Mouse (Mus musculus): ENCODE data around the gene Socs1.
"Not testable (repeated sequence)": the region's sequence is repeated elsewhere in the genome, so short reads cannot be mapped to it uniquely, and the experiment has no call there.

Socs1 gene

DNA sequence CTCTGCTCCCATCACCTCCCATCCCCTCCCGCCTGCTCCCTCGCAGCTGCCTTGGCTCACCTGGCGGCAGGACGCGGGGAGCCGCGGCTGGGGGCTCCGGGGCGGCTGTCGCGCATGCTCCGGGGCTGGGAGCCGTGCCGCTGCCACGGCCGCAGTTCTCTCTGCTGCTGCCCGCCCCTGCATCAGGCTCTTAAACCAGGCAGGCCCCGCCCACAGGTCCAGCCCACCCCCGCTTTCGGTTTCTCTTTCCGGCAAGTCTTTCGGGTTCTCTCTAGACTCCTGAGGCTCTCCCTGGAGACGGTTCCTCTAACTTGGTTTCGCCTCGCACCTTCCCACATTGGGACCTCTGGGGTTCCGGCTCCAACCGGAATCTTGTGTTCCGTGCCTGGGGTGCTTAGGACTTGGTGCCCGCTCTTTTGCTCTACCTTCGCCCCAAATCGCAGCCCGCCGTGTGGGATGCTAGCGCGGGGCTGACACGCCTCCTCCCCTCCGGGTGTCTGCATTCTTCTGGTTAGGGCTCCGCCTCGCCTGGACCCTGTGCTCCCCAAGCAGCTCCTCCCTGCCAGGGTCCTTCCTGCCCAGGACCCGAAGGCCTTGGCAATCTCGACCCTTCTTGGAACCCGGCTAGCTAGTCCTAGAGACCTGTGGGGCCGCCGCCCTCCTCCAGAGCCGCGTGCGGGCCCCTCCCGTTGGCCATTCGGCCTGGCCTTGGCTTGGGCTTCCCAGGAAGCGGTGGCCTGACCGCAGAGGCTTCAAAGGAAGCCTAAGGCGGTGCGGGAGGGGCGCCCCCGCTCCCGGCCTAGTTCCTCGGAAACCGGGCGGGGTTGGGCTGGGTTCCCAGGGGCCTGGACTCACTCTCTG lies at the start of gene Socs1:
Gene Socs1 (minus strand): TSS at position 166 of the 861 bp plus-strand sequence.
- in situ Hi-C loops (cut with MboI) = no loop called here

- in situ Hi-C loops (cut with MboI) = no loop called here
Observed at GRCm38 (mm10) chr16:10834542-10834910, 49.2 kb upstream of the Socs1 start.

DNA sequence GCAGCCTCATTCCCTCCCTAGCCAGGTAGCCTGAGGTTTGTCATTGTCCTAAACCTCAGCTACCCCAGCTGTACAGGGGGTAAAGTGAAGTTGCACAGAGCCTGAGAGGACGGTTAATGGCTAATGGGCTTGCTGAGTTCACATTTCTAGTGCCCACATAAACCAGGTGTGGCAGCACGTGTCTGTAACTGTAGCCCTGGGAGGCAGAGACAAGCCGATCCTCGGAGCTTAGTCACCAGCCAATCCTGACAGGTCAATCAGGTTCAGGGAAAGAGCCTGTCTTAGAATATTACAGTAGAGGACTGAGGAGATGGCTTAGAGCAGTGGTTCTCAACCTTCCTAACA lies 43.1 kb upstream of the Socs1 start:
- in situ Hi-C loops (cut with MboI) = no loop called here

DNA sequence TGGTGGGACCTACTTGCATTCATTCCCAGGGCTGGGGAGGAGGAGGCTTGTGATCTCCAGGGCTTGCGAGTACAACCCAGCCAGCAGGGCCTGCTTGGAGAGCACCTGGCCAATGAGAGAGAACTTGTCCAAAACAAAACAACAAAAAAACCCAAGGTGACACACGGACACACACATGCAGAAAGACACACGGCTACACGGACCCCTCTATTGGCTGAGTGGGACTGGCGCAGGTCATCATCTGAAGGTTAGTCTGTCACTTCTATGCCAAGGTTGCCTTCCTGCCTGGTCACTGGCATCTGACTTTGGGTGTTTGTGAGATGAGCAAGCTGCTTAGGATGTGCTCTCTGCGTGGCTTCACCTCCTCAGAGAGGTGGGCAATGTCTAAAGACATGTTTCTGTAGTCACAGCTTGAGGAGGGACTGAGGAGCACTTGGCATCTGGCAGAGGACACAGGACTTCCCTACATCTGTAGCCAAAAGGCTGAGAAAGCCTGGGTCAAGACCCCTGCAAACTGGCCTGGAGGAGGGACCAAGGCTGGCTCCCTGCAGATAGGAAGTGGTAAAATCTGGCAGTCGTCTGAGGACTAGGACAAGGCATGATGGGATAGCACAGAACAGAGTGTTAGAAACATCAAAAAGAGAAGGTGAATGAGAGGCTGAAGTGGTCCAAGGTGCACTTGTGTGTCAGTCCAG lies 42.6 kb upstream of the Socs1 start:
- in situ Hi-C loops (cut with MboI) = no loop called here

DNA sequence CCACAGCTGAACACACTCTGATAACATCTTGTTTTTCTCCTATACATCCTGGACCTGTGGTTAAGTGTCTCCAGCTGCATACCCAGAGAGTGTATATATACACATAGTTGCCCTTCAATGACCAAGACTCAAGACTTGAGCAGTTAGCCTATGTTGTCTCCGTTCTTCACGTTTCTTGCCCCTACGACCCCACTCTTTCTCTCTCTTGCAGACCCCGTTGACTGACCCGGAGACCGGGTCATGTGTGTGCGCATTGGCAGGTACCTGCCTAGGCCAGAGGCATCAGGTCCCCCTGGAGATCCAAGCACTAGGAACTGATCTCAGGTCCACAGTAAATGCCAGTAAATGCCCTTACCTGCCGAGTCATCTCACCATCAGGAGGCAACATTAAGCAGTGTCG lies 41.9 kb upstream of the Socs1 start:
- in situ Hi-C loops (cut with MboI) = no loop called here

DNA sequence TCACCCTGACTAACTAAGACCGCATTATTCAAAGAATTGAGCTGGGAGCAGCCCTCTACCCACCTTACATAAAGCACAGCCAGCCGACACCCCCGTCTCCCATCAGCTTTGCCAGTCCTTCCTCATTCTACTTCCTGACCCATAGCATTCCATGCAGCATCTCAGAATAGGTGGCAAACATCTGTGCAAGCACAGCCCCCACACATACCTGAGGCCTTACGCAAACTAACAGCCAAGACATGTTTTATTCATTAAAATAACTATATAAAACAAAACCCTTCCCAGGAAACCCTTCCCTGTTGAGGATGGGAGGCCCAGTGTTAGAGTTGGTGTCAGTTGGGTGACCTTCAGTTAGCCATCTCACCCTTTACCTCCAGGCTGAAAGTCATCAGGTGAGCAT lies 40.5 kb upstream of the Socs1 start:
- in situ Hi-C loops (cut with MboI) = no loop called here

GRCm38 (mm10) chr16:10824536-10824935 lies 39.2 kb upstream of the Socs1 start:
- in situ Hi-C loops (cut with MboI) = no loop called here

DNA sequence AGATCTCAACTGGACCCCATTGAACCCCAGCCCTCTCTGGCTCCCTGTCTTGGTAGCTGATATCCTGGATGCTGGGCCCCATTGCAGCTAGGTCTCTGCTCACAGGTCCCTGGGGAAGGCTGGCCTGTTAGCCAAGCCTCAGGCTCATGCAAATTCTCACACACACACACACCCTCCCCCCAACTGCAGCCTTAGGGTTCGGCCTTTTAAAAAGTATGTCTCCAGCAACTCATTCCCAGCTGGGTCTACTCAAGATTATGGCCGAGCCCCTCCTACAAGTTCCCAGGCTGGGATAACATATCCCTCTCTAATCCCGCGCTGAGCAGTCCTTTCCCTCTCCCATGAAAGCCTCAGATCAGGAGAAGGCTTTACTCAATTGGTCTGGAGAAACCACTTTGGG lies 36.1 kb upstream of the Socs1 start:
- in situ Hi-C loops (cut with MboI) = no loop called here

GRCm38 (mm10) chr16:10819966-10820365 lies 34.6 kb upstream of the Socs1 start:
- in situ Hi-C loops (cut with MboI) = no loop called here

- in situ Hi-C loops (cut with MboI) = no loop called here
Observed at GRCm38 (mm10) chr16:10818579-10819135, 33.3 kb upstream of the Socs1 start.

- in situ Hi-C loops (cut with MboI) = no loop called here
Observed at GRCm38 (mm10) chr16:10814864-10815263, 29.5 kb upstream of the Socs1 start.

DNA sequence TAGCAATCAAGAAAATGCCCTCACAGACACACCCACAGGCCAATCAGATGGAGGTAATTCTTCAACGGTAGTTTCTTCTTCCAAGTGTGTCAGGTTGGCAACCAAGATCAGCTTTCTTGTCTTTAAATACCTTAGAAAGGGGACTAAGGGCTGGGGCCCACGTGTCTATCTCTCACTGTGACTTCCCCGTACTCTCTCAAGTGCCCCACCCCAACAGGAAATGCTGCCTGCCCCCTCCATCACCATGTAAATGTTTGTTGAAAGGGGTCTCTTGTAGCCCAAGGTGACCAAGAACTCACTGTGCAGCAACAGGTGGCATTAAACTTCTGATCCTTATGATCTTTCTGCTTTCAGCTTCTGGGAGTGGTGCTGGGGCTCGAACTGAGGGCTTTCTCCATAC lies 28.4 kb upstream of the Socs1 start:
- in situ Hi-C loops (cut with MboI) = no loop called here

GRCm38 (mm10) chr16:10812865-10813371 lies 27.6 kb upstream of the Socs1 start, which contains the start of gene Gm11172:
Gm11172 (plus strand) TSS chr16:10812915.
- in situ Hi-C loops (cut with MboI) = no loop called here

- in situ Hi-C loops (cut with MboI) = no loop called here
Observed at GRCm38 (mm10) chr16:10810376-10810775, 25.0 kb upstream of the Socs1 start.

DNA sequence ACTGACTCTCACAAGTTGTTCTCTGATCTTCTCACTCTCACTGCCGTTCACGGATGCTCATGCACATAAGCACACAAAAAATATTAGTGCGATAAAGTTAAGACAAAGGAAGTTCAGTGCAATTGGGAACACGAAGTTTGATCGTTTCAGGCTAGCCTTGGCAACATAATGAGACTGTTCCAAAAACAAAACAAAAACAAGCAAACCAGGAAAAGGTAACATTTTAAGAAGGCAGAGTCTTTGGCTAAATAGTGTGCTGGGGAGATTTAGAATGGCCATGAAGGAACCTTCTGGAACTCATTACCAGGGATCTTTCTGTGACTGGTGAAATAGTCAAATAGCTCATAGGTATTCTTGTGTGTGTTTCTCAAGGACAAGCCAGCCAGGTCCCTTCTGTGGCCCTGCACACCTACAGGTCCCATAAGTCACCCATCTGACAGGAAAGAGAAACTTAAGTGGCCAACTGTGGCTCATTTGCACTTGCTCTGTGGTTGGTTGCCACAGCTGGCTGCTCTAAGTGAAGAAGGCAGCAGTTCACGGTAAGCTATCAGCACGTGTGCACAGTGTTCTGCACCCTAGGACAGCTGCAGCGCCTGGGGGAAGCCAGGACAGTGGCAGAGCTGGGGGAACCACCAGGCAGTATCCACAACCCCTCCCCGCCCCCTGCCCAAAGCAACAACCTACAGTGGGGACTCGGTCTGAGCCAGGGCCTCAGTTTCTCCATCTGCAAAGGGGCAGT lies 20.6 kb upstream of the Socs1 start, which contains the start of gene Prm1:
Gene Prm1 (minus strand): TSS at position 51 of the 739 bp plus-strand sequence.
- in situ Hi-C loops (cut with MboI) = no loop called here

DNA sequence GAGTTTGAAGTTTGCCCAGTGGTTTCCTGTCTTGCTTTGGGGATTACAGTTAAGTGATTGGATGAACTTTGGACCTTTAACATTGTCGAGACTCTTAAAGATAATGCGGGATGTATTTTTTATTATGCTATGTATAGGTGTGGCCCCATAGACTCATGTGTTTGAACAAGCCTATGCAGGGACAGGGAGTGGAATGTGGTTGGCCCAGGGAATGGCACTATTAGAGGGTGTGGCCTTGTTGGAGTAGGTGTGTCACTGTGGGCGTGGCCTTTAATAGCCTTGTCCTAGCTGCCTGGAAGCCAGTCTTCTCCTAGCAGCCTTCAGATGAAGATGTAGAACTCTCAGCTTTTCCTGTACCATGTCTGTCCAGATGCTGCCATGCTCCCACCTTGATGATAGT lies 17.1 kb upstream of the Socs1 start:
- in situ Hi-C loops (cut with MboI) = not testable (repeated sequence)

DNA sequence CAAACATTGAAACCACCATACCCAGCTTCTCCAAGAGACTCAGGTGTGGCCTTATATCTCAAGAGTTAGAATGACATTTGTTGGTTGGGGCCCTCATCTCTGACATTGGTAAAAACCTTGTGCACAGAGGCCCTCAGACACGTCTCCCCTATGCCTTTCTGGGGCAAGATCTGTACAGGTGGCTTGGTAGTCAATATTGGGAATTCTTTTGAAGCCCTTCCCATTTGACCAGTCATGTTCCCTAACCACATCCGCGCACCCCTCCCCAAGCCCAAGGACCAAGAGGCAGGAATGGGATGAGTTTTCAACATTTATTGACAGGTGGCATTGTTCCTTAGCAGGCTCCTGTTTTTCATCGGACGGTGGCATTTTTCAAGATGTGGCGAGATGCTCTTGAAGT lies 10.7 kb upstream of the Socs1 start, which contains the start of gene Prm2:
Gene Prm2 (minus strand): TSS at position 101 of the 400 bp plus-strand sequence.
- in situ Hi-C loops (cut with MboI) = no loop called here

DNA sequence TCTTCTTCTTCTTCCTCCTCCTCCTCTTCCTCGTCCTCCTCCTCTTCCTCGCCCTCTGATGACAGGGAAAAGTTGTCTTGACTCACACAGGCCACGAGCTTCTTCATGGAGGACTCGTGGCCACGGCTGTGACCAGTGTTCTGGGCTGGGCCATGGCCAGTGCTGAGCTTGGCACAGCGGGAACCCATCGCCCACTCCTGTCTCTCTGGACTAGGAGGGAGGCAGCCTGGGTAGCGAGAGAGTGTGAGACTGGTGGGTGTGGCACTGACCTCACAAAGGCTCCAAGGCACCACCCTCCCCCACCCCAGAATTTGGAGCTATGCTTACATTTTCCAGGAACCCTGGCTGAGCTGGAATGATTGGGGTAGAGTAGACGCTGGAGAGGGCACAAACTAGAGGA lies 5.4 kb upstream of the Socs1 start, which contains the start of gene Prm3:
Gene Prm3 (minus strand): TSS at position 213 of the 400 bp plus-strand sequence.
- in situ Hi-C loops (cut with MboI) = no loop called here

- in situ Hi-C loops (cut with MboI) = no loop called here
Observed at GRCm38 (mm10) chr16:10788866-10789265, 3.5 kb upstream of the Socs1 start.

DNA sequence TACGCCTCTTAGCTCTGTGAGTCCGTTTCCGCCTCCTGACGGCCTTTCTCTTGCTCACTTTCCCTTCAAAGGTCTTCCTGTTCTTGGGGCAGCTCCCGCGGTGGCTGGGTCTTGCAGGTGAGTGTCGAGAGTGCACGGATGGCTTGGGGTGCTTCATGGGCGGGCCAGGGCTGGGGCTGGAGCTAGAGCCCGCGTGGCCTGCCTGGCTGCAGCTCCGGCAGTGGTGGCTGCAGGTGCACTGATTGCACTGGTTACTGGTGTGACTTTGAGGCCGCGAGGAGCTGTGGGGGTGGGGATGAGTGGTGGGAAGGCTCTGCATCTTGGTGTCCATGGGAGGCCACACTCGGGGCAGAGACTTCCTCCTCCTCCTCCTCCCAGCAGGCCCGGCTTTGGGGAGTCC lies 2.9 kb upstream of the Socs1 start, which contains the start of gene Tnp2:
Gene Tnp2 (minus strand): TSS at position 390 of the 400 bp plus-strand sequence.
- in situ Hi-C loops (cut with MboI) = no loop called here

DNA sequence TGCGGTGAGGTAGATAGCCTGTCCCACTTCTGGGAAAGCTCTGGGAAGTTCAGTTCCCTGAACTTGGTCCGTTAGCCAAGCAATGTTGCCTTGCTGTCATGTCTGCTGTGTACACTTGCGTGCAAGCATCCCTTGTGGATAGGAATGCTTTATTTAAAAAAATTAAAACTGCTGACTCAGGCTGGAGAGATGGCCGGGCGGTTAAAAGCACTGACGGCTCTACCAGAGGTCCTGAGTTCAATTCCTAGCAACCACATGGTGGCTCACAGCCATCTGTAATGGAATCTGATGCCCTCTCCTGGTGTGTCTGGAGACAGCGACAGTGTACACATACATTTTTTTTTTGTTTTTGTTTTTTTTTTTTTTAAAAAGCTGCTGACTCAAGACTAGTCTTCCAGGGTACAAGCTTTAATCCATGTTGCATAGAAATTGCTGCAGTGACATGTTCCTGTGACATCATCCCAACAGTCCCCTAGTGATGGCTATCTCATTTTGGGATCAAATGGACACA lies 2.3 kb upstream of the Socs1 start:
- in situ Hi-C loops (cut with MboI) = no loop called here

Measured in mature B cell (primary cell).